Mouse (Mus musculus) liver, embryonic 12.5 days (tissue): ENCODE results near the gene Scrn1. TPM values are rescaled to one million over a fixed set of nuclear protein-coding genes. Genes with fewer than 3 reads are reported as not detected.

Experiments
- ATAC-seq: fragments of 200-750 bp; cut with Nextera tagmentation; 2 replicates; pipeline ENCODE4 v1.8.0; 2017; ENCODE audit warnings: moderate number of reproducible peaks, mild to moderate bottlenecking, moderate library complexity
- H3K27ac ChIP-seq: fragments of 300-500 bp; sonication (generic); 2 replicates; pipeline ENCODE4 v1.5.1; 2016; ENCODE audit warnings: mild to moderate bottlenecking
- H3K27me3 ChIP-seq: fragments of 300-500 bp; sonication (generic); replicated peaks from 2 replicates; pipeline ENCODE4 v1.6.1; 2016; ENCODE audit warnings: mild to moderate bottlenecking, moderate library complexity
- H3K36me3 ChIP-seq: fragments of 300-500 bp; sonication (generic); 2 replicates; pipeline ENCODE4 v1.6.1; 2016; ENCODE audit warnings: mild to moderate bottlenecking, moderate library complexity
- H3K4me1 ChIP-seq: fragments of 300-500 bp; sonication (generic); 2 replicates; pipeline ENCODE4 v1.6.1; 2016
- H3K4me2 ChIP-seq: fragments of 300-500 bp; sonication (generic); 2 replicates; pipeline ENCODE4 v1.6.1; 2016; ENCODE audit warnings: mild to moderate bottlenecking, moderate library complexity
- H3K4me3 ChIP-seq: fragments of 300-500 bp; sonication (generic); 2 replicates; pipeline ENCODE4 v1.5.1; 2016; ENCODE audit warnings: mild to moderate bottlenecking, moderate library complexity
- H3K9ac ChIP-seq: fragments of 300-500 bp; sonication (generic); 2 replicates; pipeline ENCODE4 v1.6.1; 2016; ENCODE audit warnings: mild to moderate bottlenecking, moderate library complexity
- H3K9me3 ChIP-seq: fragments of 300-500 bp; sonication (generic); replicated peaks from 2 replicates; pipeline ENCODE4 v1.6.1; 2016; ENCODE audit warnings: mild to moderate bottlenecking, moderate library complexity
- WGBS: fragments of 180-500 bp; shearing (Covaris S2); methylation state at CpG from one replicate; pipeline ENCODE4 v1.1.7; 2016; ENCODE audit not compliant: insufficient replicate concordance; 5-methylcytosine and 5-hydroxymethylcytosine counted together
- polyA plus RNA-seq: library from polyadenylated mRNA; unstranded; fragments of >200 nt; fragmentation: Nextera tagmentation; extraction: Ambion mirVana; gene quantifications from 2 replicates; pipeline ENCODE4 v1.2.1, GENCODE M21; 2016

Scrn1 gene
- polyA plus RNA-seq, 1 experiment from 2014 or later: 0.60 TPM

- H3K4me2 ChIP-seq: no peak overlapping the region
- no peak overlapping the region for H3K9ac ChIP-seq
- H3K27me3 ChIP-seq: no peaks in the 10 kb centered on the region
- no peaks in the 10 kb centered on the region for H3K36me3 ChIP-seq
- no peak overlapping the region for H3K4me3 ChIP-seq
- no peaks in the 10 kb centered on the region for H3K9me3 ChIP-seq
- no peak overlapping the region for H3K27ac ChIP-seq
- ATAC-seq: no peak
- 43% methylated on average over 2 of the region's 2 CpGs for WGBS
- no peaks in the 10 kb centered on the region for H3K4me1 ChIP-seq
Observed at GRCm38 (mm10) chr6:54543646-54544045, 22.6 kb downstream of the Scrn1 start.

GRCm38 (mm10) chr6:54542836-54543235, 23.5 kb downstream of the Scrn1 start:
- H3K27ac ChIP-seq: no peak overlapping the region
- no peaks in the 10 kb centered on the region for H3K36me3 ChIP-seq
- no peaks in the 10 kb centered on the region for H3K9me3 ChIP-seq
- H3K9ac ChIP-seq: no peak overlapping the region
- H3K4me3 ChIP-seq: no peak overlapping the region
- no peaks in the 10 kb centered on the region for H3K27me3 ChIP-seq
- ATAC-seq: no peak
- 62% methylated on average over 7 of the region's 7 CpGs for WGBS
- no peaks in the 10 kb centered on the region for H3K4me1 ChIP-seq
- H3K4me2 ChIP-seq: no peak overlapping the region

- no peaks in the 10 kb centered on the region for H3K4me1 ChIP-seq
- no peak overlapping the region for H3K27ac ChIP-seq
Observed at GRCm38 (mm10) chr6:54540252-54540887, 25.9 kb downstream of the Scrn1 start.

GRCm38 (mm10) chr6:54539396-54539795, 26.9 kb downstream of the Scrn1 start:
- Histone ChIP-seq H3K4me1 (no peaks in the 10 kb centered on the region), H3K9me3 (no peaks in the 10 kb centered on the region), H3K27ac (no peak overlapping the region), H3K36me3 (no peaks in the 10 kb centered on the region), H3K27me3 (0 out of 2 replicates have a peak, but pooled peaks cover 4% of the 10 kb centered on the region), H3K4me3 (no peak overlapping the region), H3K9ac (no peak overlapping the region), H3K4me2 (no peak overlapping the region)
- ATAC-seq: no peak
- WGBS: 81% methylated on average over 7 of the region's 7 CpGs

More at GRCm38 (mm10) chr6:54540252-54540887, 25.9 kb downstream of the Scrn1 start:
- no peak overlapping the region for H3K9ac ChIP-seq
- H3K4me2 ChIP-seq: no peak overlapping the region
- no peaks in the 10 kb centered on the region for H3K27me3 ChIP-seq
- ATAC-seq: no peak
- H3K36me3 ChIP-seq: no peaks in the 10 kb centered on the region
- no peak overlapping the region for H3K4me3 ChIP-seq
- WGBS: 61% methylated on average over 9 of the region's 9 CpGs
- no peaks in the 10 kb centered on the region for H3K9me3 ChIP-seq

DNA sequence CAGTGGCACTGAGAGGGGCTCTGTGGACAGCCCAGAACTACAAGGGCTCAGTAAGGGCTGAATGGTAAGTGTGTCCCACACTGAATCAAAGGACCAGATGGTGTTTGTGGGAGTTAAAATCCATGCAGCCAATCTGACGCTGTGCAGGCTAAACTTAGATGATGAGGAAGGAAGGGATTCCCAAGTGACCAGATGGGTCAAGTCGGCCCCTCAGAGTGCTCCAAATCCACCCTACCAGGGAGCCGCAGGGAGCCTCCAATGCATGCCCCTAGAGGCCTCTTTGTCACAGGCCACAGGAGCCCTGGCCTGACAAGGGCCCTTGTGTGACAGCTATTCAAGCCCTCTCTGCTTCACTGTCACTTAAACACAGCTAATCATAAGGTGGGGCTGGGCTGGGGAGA, 27.5 kb downstream of the Scrn1 start:
- H3K4me2 ChIP-seq: no peak overlapping the region
- H3K9me3 ChIP-seq: no peaks in the 10 kb centered on the region
- no peaks in the 10 kb centered on the region for H3K36me3 ChIP-seq
- no peak overlapping the region for H3K4me3 ChIP-seq
- no peaks in the 10 kb centered on the region for H3K4me1 ChIP-seq
- H3K27ac ChIP-seq: no peak overlapping the region
- ATAC-seq: no peak
- 56% methylated on average over 3 of the region's 3 CpGs for WGBS
- H3K27me3 ChIP-seq: 0 out of 2 replicates have a peak, but pooled peaks cover 6% of the 10 kb centered on the region
- no peak overlapping the region for H3K9ac ChIP-seq

DNA sequence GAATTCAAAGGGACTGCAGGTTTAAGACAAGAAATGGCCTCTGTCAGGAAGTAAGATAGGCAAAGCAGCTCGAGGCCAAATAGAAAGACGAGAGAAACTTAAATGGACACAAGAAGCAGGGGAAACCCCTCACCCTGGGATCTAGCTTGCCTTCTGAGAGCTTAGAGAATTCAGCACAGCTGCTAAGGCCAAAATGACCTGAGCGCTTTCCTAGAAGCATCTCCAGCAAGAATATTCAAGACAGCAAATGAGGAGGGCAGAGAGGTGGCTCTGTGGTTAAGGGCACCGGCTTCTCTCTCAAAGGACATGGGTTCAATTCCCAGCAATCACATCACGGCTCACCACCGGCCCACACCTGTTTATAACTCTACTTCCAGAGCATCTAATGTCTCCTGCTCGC, 29.2 kb downstream of the Scrn1 start:
- H3K4me1 ChIP-seq: no peaks in the 10 kb centered on the region
- H3K36me3 ChIP-seq: no peaks in the 10 kb centered on the region
- no peak overlapping the region for H3K27ac ChIP-seq
- WGBS: 61% methylated on average over 7 of the region's 7 CpGs
- no peaks in the 10 kb centered on the region for H3K9me3 ChIP-seq
- no peak overlapping the region for H3K9ac ChIP-seq
- no peak for ATAC-seq
- H3K27me3 ChIP-seq: 0 out of 2 replicates have a peak, but pooled peaks cover 6% of the 10 kb centered on the region
- no peak overlapping the region for H3K4me3 ChIP-seq
- H3K4me2 ChIP-seq: no peak overlapping the region

DNA sequence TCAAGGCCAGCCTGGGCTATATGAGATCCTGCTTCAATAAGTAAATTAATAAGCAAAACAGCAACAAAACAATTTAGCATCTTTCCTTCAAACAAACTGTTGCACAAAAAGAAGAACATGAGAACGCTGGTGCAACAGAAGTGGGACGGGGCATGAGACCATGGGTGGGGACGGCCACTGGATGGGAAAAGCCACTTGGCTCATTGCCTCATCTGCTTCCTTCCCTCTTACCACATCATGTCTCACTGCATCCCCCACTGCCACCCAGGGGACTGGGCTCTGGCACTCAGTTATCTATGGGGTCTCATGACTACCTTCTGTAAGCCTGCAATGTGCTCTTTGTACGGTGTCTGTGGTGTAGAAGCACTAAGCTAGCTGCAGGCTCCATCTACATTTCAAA, 30.8 kb downstream of the Scrn1 start:
- H3K27me3 ChIP-seq: 0 out of 2 replicates have a peak, but pooled peaks cover 14% of the 10 kb centered on the region
- 73% methylated on average over 4 of the region's 4 CpGs for WGBS
- no peak overlapping the region for H3K27ac ChIP-seq
- no peak overlapping the region for H3K4me2 ChIP-seq
- no peaks in the 10 kb centered on the region for H3K36me3 ChIP-seq
- no peak overlapping the region for H3K4me3 ChIP-seq
- H3K9ac ChIP-seq: no peak overlapping the region
- no peak for ATAC-seq
- no peaks in the 10 kb centered on the region for H3K9me3 ChIP-seq
- H3K4me1 ChIP-seq: no peaks in the 10 kb centered on the region

DNA sequence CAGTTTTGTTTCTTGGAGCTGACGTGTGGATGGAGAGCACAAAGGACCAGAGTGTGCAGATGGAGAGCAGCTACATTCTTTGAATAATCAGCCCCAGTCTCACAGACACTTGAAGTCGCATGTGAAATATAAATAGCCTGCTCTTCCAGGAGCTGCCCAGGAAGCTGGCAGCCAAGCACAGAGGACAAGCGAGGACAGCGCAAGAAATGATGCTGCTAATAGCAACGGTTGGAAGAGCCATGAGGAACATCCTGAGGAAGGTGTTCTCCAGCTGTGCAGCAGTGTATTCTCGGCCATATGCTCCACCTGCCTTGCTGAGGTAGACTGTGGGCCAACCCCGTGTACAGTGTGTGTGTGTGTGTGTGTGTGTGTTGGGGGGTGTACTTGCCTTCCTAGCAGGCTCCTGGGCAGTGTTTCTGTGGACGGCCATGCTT, 35.2 kb downstream of the Scrn1 start:
- WGBS: 56% methylated on average over 8 of the region's 8 CpGs
- Histone ChIP-seq H3K9me3 (no peaks in the 10 kb centered on the region), H3K27me3 (0 out of 2 replicates have a peak, but pooled peaks cover 21% of the 10 kb centered on the region), H3K9ac (no peak overlapping the region), H3K36me3 (no peaks in the 10 kb centered on the region), H3K4me2 (no peak overlapping the region), H3K27ac (no peak overlapping the region), H3K4me3 (no peak overlapping the region), H3K4me1 (peaks cover 18% of the 10 kb centered on the region)
- no peak for ATAC-seq

DNA sequence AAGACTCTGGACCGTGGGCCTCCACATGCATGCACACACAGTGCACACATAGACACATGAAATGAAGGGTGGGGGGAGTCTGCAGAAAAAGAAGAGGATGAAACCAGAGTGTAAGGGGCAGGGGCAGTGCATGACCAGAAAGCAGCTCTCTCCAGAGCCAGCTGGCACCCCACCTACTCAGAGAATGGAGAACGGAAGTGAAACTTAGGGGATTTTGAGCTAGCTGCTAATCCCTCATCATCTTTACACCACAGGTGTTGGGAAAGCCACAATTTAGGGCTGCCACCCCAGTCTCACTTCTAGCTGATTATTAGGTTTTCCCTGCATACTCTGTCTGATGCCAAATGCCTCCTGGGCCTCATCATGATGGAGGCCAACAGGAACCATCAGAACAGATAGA, 36.1 kb downstream of the Scrn1 start:
- H3K9ac ChIP-seq: no peak overlapping the region
- peaks cover 21% of the 10 kb centered on the region; the same call in 1 of the 2 replicates for H3K27me3 ChIP-seq
- no peak overlapping the region for H3K4me3 ChIP-seq
- no peaks in the 10 kb centered on the region for H3K9me3 ChIP-seq
- no peak for ATAC-seq
- H3K4me1 ChIP-seq: peaks cover 18% of the 10 kb centered on the region
- H3K27ac ChIP-seq: no peak overlapping the region
- H3K36me3 ChIP-seq: no peaks in the 10 kb centered on the region
- WGBS: 73% methylated on average over 2 of the region's 2 CpGs
- no peak overlapping the region for H3K4me2 ChIP-seq

GRCm38 (mm10) chr6:54528666-54529065, 37.6 kb downstream of the Scrn1 start:
- Histone ChIP-seq H3K27ac (no peak overlapping the region), H3K4me1 (peaks cover 18% of the 10 kb centered on the region), H3K36me3 (no peaks in the 10 kb centered on the region), H3K4me3 (no peak overlapping the region), H3K4me2 (peak overlapping the region; percentile 7), H3K9me3 (no peaks in the 10 kb centered on the region), H3K9ac (no peak overlapping the region), H3K27me3 (peaks cover 15% of the 10 kb centered on the region; the same call in 1 of the 2 replicates)
- peak; percentile 83 for ATAC-seq
- WGBS: 17% methylated on average over 8 of the region's 8 CpGs

DNA sequence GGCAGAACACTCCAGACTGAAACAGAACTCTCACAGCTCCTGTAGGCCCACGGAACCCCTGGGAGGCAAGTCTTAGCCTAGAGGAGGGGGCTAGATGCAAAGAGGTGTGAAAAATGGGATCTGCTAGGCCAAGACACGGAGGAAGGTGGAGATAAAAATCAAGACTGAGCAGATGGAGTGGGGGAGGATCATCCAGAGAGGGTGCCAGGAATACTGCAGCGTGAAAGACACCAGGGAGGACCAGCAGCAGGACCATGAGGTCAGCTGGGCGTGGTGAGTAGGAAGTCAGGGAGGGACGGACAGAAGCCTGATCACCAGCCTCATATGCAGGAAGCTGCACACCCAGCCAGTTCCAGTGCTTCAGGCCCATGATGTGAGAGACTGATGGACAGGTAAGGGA, 47.5 kb downstream of the Scrn1 start:
- 44% methylated on average over 5 of the region's 5 CpGs for WGBS

GRCm38 (mm10) chr6:54516512-54517134, 49.7 kb downstream of the Scrn1 start:
- no peak overlapping the region for H3K27ac ChIP-seq
- WGBS: 71% methylated on average over 2 of the region's 2 CpGs
- H3K4me3 ChIP-seq: no peak overlapping the region
- H3K9me3 ChIP-seq: no peaks in the 10 kb centered on the region
- no peak overlapping the region for H3K4me2 ChIP-seq
- peaks cover 14% of the 10 kb centered on the region for H3K27me3 ChIP-seq
- no peaks in the 10 kb centered on the region for H3K36me3 ChIP-seq
- no peak for ATAC-seq
- no peaks in the 10 kb centered on the region for H3K4me1 ChIP-seq
- H3K9ac ChIP-seq: no peak overlapping the region

More for the DNA sequence above, 47.5 kb downstream of the Scrn1 start:
- Histone ChIP-seq H3K4me1 (no peaks in the 10 kb centered on the region), H3K9me3 (no peaks in the 10 kb centered on the region), H3K4me3 (no peak overlapping the region), H3K27me3 (peaks cover 19% of the 10 kb centered on the region), H3K36me3 (no peaks in the 10 kb centered on the region), H3K9ac (no peak overlapping the region), H3K27ac (no peak overlapping the region), H3K4me2 (no peak overlapping the region)
- no peak for ATAC-seq
